Mouse (Mus musculus): Measurements from ENCODE around the gene Sdk2.

Sdk2 gene

DNA sequence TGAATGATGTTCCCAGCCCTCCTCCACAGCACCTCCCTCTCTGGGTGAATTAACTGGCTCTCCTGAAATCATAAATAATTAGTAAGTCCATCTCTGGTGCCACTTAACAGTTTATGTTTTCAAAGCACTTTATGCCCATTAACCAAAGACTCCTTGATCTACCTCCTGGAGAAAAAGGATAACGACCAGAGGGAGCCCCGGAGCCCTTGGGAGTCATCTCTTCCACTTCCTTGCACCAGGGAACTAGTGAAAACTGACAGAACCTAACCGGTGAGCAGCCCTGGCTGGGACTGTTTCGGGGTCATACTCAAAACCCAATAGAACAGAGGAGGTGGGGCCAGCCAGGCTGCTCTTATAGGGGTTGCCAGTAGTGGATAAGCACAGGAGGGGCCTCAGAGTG, 22.5 kb downstream of the Sdk2 start:
- no peak for DNase-seq

- no peak for DNase-seq
Observed at GRCm38 (mm10) chr11:114043530-114043929, 23.3 kb downstream of the Sdk2 start.

DNA sequence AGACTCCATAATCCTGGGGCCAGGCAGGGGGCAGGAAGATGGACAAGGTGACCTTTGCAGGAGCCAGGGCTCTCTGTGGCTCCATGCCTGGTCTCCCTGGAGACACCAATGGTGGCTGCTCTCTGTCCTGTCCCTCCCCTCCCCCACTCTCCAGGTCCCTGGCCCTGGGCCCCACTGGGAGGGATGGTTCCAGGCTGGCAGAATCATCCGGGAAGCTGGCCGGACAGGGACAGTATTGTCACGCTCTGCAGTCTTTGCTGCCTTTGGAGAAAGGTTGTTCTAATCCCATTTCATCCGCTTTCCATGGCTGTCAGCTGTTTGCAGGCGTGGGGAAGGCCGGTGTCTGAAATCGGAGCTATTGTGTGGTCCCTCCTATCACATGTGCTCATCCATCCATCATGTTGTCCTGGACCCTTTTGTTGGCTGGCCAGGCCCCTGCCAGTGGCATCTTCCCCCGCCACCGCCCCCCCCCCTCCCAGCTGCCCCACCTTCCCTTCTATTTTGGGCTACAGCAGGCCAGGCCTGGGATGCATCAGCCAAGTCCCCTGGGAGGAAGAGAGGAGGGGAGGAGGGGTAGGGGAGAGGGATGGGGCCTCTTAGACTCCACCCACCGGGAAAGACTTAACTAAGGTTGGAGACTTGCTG, 26.3 kb downstream of the Sdk2 start:
- DNase-seq: peak; percentile 48

DNA sequence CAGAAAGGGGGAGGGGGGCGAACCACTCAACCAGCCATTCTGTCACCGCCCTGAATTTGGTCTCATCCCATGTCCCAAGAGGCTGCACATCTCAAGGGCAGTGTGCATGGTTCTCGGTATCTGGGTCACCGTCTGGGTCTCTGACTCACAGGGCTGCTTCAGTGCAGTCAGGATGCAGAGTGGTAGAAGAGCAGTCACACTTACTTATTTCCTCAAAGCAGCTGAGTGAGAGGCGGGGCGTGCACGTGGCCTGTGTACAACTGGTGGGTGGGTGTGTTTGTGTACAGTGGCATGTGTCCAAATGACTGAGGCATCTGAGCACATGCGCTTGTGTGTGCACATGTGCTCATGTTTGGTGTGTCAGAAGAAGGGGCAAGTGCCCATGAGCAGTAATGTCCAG, 28.8 kb downstream of the Sdk2 start:
- peak; percentile 71 for DNase-seq

- DNase-seq: no peak
Observed at GRCm38 (mm10) chr11:114031491-114031890, 35.4 kb downstream of the Sdk2 start.

- DNase-seq: no peak
Observed at GRCm38 (mm10) chr11:114030214-114030613, 36.6 kb downstream of the Sdk2 start.

GRCm38 (mm10) chr11:114028512-114028911, 38.3 kb downstream of the Sdk2 start:
- peak; percentile 58 for DNase-seq

DNA sequence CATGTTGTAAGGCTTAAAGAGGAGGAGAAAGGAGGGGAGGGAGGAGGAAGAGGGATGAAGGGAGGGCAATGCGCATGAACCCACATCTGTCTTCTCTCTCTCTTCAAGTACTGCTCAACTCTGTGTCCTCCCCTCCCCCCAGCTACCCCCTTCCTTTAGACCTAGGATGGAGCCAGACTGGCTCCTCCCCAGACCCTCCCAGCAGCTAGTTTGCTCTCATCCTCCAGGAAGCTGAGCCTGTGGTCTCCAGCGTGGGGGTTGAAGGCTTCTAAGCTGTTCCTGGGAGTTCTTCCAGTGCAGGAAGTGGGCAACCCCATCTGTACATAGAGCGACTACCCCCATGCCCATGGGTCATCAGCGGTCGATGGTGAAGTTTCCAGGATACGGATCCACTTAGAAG, 38.8 kb downstream of the Sdk2 start:
- peak; percentile 39 for DNase-seq

GRCm38 (mm10) chr11:114025056-114025455, 41.8 kb downstream of the Sdk2 start:
- DNase-seq: no peak

DNA sequence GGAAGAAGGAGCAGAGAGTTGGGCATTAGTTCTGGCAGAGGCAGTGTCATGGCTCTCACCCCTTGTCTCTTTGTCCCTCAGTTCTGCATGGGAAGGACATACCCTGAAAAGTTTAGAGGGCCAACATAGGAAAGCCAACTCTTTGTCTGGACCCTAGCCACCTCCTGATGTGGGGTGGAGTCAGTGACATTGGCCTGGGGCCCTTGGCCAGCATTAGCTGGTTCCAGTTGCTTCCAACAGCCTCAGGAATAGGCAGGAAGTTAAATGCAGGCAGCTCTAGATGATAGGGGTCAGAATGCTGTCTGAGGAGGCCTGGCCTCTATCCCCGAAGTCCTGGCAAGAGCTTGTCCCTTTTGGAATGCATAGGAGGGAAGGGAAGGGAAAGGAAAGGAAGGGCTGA, 42.9 kb downstream of the Sdk2 start:
- peak; percentile 34 for DNase-seq

DNA sequence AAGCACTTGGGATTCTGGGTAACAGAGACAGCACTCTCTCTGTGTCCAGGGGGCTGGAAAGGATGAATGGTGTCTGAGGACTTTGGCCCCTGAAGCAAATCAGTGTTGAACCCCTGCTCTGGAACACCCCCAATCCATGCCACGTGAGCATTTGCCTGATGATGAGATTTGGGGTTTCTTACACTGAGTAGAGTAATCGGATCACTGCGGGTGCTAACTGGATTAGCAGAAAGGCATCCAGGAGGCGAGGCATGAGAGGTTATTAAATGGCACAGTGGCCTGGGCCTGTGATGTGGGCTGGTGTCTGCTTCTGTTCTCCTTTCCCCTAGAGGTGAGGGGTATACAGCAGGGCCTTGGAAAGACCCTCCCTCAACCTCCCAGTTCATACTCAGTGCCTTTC, 44.7 kb downstream of the Sdk2 start:
- no peak for DNase-seq

DNA sequence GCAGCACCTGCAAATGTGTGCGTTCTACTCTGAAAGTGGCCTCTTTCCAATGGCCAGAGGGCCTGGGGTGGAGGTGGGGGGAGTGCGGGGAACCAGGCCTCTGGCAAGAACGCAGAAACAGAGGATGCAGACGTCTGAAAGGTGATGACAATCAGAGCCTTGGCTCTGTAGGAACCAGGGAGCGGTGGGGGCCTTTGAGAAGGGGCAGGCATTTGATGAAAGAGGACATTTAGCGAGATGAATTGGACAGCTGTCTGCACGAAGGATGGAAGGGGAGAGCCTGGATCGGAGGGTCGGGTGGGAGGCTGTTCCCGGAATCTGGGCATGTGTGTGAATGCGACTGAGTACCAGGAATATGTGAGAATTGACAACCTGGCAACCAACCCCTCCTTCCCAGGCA, 47.8 kb downstream of the Sdk2 start:
- DNase-seq: no peak

- no peak for DNase-seq
Observed at GRCm38 (mm10) chr11:114016889-114017392, 49.9 kb downstream of the Sdk2 start.

- DNase-seq: no peak
Observed at GRCm38 (mm10) chr11:114016108-114016888, 50.5 kb downstream of the Sdk2 start.

GRCm38 (mm10) chr11:114011523-114011922, 55.3 kb downstream of the Sdk2 start:
- DNase-seq: peak; percentile 31

- no peak for DNase-seq
Observed at GRCm38 (mm10) chr11:114005879-114006278, 61.0 kb downstream of the Sdk2 start.

DNA sequence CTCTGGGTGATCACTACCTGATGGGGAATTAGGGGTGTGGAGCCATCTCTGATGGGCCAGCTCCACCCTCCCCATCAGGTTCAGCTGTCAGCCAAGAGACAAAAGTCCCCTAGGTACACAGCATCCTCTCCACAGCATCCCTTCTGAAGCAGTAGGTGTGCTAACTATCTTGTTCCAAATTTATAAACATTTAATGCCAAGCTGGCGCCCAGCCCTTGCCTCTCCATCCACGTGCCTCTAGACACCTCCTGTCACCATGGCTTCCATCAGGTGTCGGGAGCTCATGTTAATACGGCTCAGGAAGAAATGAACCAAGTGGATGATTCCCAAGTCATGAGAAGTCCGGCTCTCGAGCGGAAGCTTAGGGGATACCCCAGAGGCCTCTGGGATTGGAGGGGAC, 62.2 kb downstream of the Sdk2 start:
- DNase-seq: no peak

- DNase-seq: peak; percentile 85
Observed at GRCm38 (mm10) chr11:114003195-114003594, 63.7 kb downstream of the Sdk2 start.

- no peak for DNase-seq
Observed at GRCm38 (mm10) chr11:114000051-114000450, 66.8 kb downstream of the Sdk2 start.

- DNase-seq: peak; percentile 22
Observed at GRCm38 (mm10) chr11:113998702-113999101, 68.1 kb downstream of the Sdk2 start.

GRCm38 (mm10) chr11:113993921-113994320, 72.9 kb downstream of the Sdk2 start:
- DNase-seq: no peak

GRCm38 (mm10) chr11:113992894-113993293, 74.0 kb downstream of the Sdk2 start:
- DNase-seq: no peak

DNA sequence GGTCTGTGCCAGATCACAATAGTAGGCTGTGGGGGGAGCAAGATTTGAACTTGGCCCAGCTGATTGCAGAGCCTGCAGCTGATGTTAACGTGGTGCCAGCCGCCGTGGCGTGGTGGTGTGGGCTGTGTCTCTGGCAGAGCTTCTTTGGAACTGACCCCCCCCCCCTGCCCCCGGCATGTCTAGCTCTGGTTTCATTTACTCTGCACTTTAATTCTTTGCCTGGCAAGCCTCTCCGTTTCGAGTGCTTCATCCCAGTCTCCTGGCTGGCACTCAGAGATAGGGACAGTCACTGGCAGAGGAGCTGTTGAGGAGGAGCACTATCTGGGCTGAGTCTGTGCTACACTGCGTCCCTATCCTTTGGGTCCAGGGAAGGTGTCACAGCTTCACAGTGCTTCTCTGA, 75.0 kb downstream of the Sdk2 start:
- DNase-seq: no peak

DNA sequence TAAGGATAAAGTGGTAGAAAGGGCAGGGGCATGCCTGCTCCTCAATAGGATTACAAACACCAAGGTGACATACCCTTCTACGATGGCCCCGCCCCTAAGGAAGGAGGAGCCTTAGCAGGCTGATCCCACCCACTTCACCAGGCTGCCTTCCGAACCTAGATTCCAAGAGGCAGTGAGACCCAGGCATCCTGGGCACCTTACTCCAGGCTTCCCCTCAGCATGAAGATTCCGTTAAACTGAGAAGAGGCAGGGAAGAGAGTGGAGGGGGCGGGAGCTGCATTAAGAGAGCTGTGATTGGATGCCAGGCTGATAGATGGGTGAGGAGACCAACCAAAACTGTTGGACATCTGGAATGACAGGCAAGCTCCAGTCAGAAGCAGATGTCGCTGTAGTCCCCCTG, 76.4 kb downstream of the Sdk2 start:
- DNase-seq: peak; percentile 75

All from lung, postnatal 10 days (tissue).